Comparison of ENCODE assay signal across 8 mouse cellular contexts in the genomic region with DNA sequence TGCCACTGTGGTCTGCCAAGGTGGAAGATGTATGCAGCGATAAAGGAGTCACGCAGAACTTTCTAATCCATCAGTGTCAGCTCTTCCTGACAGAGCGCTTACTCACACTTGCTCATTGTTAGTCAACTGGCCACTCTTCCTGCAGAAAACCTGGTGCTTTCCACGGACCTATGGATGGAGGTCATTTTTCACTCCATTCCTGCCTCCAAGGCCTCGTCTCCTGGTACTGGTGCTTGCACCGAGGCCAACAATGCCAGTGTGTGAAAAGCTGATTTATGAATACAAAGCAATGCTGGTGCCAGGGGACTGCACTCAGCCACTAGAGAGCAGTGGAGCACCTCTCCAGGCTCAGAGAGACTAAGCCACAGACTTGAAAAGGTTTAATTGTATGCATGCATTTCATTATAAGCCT. TPM values are rescaled to one million over a fixed set of nuclear protein-coding genes. Genes with fewer than 3 reads are reported as not detected.
DNase-seq lines count a peak whose midpoint lies in the region; ATAC-seq and TF ChIP-seq lines count a peak whose summit lies in the region.

No protein-coding gene starts in this region.

- no peaks in the 10 kb centered on the region for H3K9me3 ChIP-seq in liver, embryonic 12.5 days (replicated peaks)
- H3K9me3 ChIP-seq in hindbrain, embryonic 10.5 days, result no peaks in the 10 kb centered on the region

- intact Hi-C loops in left cerebral cortex, adult 2 months (cut with DNase I), result no loop called here

- TF ChIP-seq POLR2A in liver, adult 2 months (IDR thresholded peaks at IDR 0.05; ENCODE audit: extremely low read depth, insufficient read depth, low read length), result no peak

- TF ChIP-seq CTCF in liver, adult 2 months (IDR thresholded peaks at IDR 0.05; ENCODE audit: low read depth, low read length), result peak; percentile 38
- TF ChIP-seq CTCF in left cerebral cortex, adult 2 months (IDR thresholded peaks at IDR 0.05), result peak; percentile 67

- no peaks in the 10 kb centered on the region for H3K27me3 ChIP-seq in liver, adult 2 months (ENCODE audit: control insufficient read depth, insufficient read depth, low read length)
- H3K27me3 ChIP-seq in liver, embryonic 12.5 days (replicated peaks), result no peaks in the 10 kb centered on the region
- no peaks in the 10 kb centered on the region for H3K27me3 ChIP-seq in hindbrain, embryonic 10.5 days (ENCODE audit: insufficient read depth, poor library complexity, severe bottlenecking)

- WGBS in liver, adult 2 months, result 74% methylated on average over 6 of the region's 6 CpGs
- 72% methylated on average over 6 of the region's 6 CpGs for WGBS in liver, embryonic 12.5 days (ENCODE audit: insufficient replicate concordance)
- 62% methylated on average over 6 of the region's 6 CpGs for WGBS in hindbrain, embryonic 10.5 days

- no peak for ATAC-seq in liver, embryonic 12.5 days

- H3K4me2 ChIP-seq in liver, embryonic 12.5 days, result no peak overlapping the region

- H3K27ac ChIP-seq in liver, adult 2 months (replicated peaks; ENCODE audit: insufficient read depth, low read depth, low read length), result no peak overlapping the region
- H3K27ac ChIP-seq in liver, embryonic 12.5 days, result no peak overlapping the region
- H3K27ac ChIP-seq in hindbrain, embryonic 10.5 days, result peak overlapping the region; percentile 35; the same call in 1 of the 2 replicates
- peak overlapping the region; percentile 4; the same call in 1 of the 2 replicates for H3K27ac ChIP-seq in left cerebral cortex, adult 2 months

- no peak overlapping the region for H3K4me3 ChIP-seq in liver, adult 2 months (ENCODE audit: insufficient read depth, low read depth, low read length)
- H3K4me3 ChIP-seq in liver, embryonic 12.5 days, result no peak overlapping the region
- H3K4me3 ChIP-seq in hindbrain, embryonic 10.5 days, result no peak overlapping the region
- H3K4me3 ChIP-seq in left cerebral cortex, adult 2 months, result no peak overlapping the region

- H3K79me2 ChIP-seq in liver, adult 2 months (ENCODE audit: control insufficient read depth, insufficient read depth, low read length), result peaks cover 22% of the 10 kb centered on the region; the same call in 1 of the 2 replicates

- H3K9ac ChIP-seq in liver, adult 2 months (ENCODE audit: low read depth, low read length), result no peak overlapping the region
- no peak overlapping the region for H3K9ac ChIP-seq in liver, embryonic 12.5 days

- H3K36me3 ChIP-seq in liver, adult 2 months (ENCODE audit: control insufficient read depth, insufficient read depth, low read length), result peaks cover 5% of the 10 kb centered on the region; the same call in 1 of the 2 replicates
- peaks cover 80% of the 10 kb centered on the region for H3K36me3 ChIP-seq in liver, embryonic 12.5 days
- peaks cover 78% of the 10 kb centered on the region for H3K36me3 ChIP-seq in hindbrain, embryonic 10.5 days

- DNase-seq in liver, adult 2 months (ENCODE audit: extremely low read depth, low read depth, low spot score), result no peak
- DNase-seq in brain, embryonic 18.5 days (ENCODE audit: low read depth, low spot score), result peak; percentile 56
- DNase-seq in hindbrain, embryonic 10.5 days (ENCODE audit: low spot score), result peak; percentile 40
- DNase-seq in left cerebral cortex, adult 2 months (ENCODE audit: extremely low spot score in 1 of 2, low spot score in 2 of 2), result peak; percentile 30 to 31
- peak; percentile 22 for DNase-seq in retina, postnatal 1 day
- no peak for DNase-seq in urinary bladder, postnatal 10 days (ENCODE audit: low spot score)
- no peak for DNase-seq in urinary bladder, adult 18-20 months (ENCODE audit: low spot score in 2 of 2)

- peaks cover 20% of the 10 kb centered on the region for H3K4me1 ChIP-seq in liver, adult 2 months (ENCODE audit: control insufficient read depth, insufficient read depth, low read length)
- peaks cover 11% of the 10 kb centered on the region for H3K4me1 ChIP-seq in liver, embryonic 12.5 days
- H3K4me1 ChIP-seq in hindbrain, embryonic 10.5 days (replicated peaks), result peaks cover 18% of the 10 kb centered on the region

RNA-seq across cellular contexts. Expression of a gene that starts 22.3 kb away (rescaled TPM):
- total RNA-seq in liver, adult 2 months (2014; rRNA removed), result 195 and 219 TPM in 2 replicates
- polyA plus RNA-seq in liver, adult 2 months (2012; rRNA removed), result 99.4 and 123 TPM in 2 replicates
- 195 and 196 TPM in 2 replicates for polyA plus RNA-seq in liver, embryonic 12.5 days (2016; fragmentation: Nextera tagmentation; extraction: Ambion mirVana)
- polyA plus RNA-seq in hindbrain, embryonic 10.5 days (2016; fragmentation: Nextera tagmentation; extraction: Ambion mirVana), result 319 and 334 TPM in 2 replicates
- 100 to 1,000 TPM; 168 to 203 TPM for total RNA-seq in left cerebral cortex, adult 2 months (2021)

Comparison
In these comparisons a context has a peak if more than half of its experiments do, and no peak if none do; other contexts are left out.
1. DNase-seq: peak in brain, embryonic 18.5 days (single experiment), hindbrain, embryonic 10.5 days (single experiment), left cerebral cortex, adult 2 months (2 of 2) and retina, postnatal 1 day (single experiment); none in liver, adult 2 months (single experiment), urinary bladder, postnatal 10 days (single experiment) and urinary bladder, adult 18-20 months (0 of 2).
2. H3K27ac ChIP-seq: peak in hindbrain, embryonic 10.5 days (single experiment) and left cerebral cortex, adult 2 months (single experiment); none in liver, adult 2 months (single experiment) and liver, embryonic 12.5 days (single experiment).